Mouse (Mus musculus) cerebellum, adult 9-11 months (tissue): ENCODE results near the gene Vav3.
A peak's percentile ranks its signal among the peaks of the same experiment; 100 is the strongest.
"Not testable (repeated sequence)": the region's sequence is repeated elsewhere in the genome, so short reads cannot be mapped to it uniquely, and the experiment has no call there.

Experiments
- DNase-seq: peaks from one replicate; pipeline ENCODE4 v3.0.0; 2022

The Vav3 gene

GRCm38 (mm10) chr3:109448249-109448648 is 107.8 kb downstream of the Vav3 start:
- DNase-seq: not testable (repeated sequence)

- DNase-seq: no peak
Observed at GRCm38 (mm10) chr3:109451966-109452365, 111.5 kb downstream of the Vav3 start.

DNA sequence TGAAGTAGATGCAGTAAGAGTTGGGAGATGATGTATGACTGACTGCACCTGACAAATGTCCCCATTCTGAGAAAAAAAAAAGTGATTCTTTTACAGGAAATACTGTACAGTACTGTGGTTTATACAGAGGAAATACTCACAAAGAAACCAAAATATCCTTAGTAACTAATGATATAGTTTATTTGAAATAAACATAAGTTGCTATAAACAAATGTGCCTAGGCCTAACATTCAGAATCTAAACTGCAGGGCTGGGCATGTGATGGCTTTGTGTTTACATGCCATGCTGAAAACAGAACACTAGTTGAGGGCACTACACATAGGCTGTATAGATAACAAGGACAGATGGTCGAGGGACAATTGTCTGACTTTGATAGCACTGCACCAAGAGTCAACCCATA is 114.2 kb downstream of the Vav3 start:
- DNase-seq: no peak

DNA sequence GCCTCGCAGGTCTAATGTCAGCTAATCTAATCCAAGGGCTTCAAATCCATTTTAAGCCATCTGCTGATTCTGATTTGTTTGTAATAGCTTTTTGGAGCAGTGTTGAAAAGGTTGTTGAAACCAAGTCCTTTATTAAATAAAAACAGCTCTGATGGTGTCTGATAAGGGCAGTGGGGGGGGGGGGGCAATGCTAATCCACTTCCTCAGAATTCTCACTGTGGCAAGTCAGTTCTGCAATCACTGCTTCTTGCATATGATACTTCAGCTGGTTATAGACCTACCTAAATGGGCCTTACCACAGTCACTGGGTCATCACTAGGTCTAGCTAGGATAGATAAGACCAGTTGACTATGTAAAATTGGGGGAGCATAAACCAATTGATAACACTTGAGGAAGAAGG is 115.9 kb downstream of the Vav3 start:
- no peak for DNase-seq

- DNase-seq: no peak
Observed at GRCm38 (mm10) chr3:109463684-109464083, 123.2 kb downstream of the Vav3 start.

DNA sequence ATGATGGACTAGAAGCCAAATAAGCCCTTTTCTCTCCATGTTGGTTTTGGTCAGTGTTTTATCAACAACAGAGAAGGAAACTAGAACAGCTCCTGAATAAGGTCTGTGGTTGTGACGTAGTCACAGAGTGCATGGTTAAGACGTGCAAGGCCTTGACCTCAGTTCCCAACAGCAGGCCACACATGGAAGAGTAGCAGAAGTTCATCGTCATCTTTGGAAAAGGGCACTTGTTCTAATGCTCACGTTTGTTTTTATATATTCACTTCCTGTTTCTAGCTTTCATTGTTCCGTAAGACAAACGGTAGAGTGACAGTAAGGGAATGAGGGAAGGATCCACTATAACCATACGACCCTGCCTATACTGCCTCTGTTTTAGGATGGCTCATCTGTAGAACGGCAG is 124.1 kb downstream of the Vav3 start:
- DNase-seq: no peak

- DNase-seq: no peak
Observed at GRCm38 (mm10) chr3:109466541-109466940, 126.1 kb downstream of the Vav3 start.

GRCm38 (mm10) chr3:109467288-109467687 is 126.8 kb downstream of the Vav3 start:
- no peak for DNase-seq

GRCm38 (mm10) chr3:109469465-109469864 is 129.0 kb downstream of the Vav3 start:
- DNase-seq: peak; percentile 17

- DNase-seq: no peak
Observed at GRCm38 (mm10) chr3:109470651-109471255, 130.3 kb downstream of the Vav3 start.

DNA sequence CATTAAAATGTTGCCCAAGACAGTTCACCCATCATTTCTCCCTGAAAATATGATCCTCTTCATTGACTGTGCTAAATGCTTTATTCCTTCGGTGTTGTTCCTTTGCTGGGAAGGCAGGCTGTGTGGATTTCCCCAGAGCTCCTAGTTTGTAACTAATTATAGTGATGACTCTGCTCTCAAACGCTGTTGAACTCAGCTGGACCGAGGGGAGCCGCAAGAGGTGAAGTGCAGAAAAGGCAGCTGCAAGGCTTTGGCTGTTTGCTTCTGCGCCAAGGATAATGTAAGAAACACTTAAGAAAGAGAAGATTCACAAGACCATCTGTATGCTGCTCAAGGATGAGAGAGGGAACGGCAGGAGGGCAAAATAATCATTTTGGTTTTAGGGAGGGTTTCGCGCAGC is 136.1 kb downstream of the Vav3 start:
- no peak for DNase-seq

GRCm38 (mm10) chr3:109478297-109478696 is 137.8 kb downstream of the Vav3 start:
- DNase-seq: no peak

- DNase-seq: no peak
Observed at GRCm38 (mm10) chr3:109480625-109481024, 140.2 kb downstream of the Vav3 start.

GRCm38 (mm10) chr3:109486786-109487185 is 146.3 kb downstream of the Vav3 start:
- no peak for DNase-seq

- DNase-seq: no peak
Observed at GRCm38 (mm10) chr3:109487823-109488222, 147.4 kb downstream of the Vav3 start.

DNA sequence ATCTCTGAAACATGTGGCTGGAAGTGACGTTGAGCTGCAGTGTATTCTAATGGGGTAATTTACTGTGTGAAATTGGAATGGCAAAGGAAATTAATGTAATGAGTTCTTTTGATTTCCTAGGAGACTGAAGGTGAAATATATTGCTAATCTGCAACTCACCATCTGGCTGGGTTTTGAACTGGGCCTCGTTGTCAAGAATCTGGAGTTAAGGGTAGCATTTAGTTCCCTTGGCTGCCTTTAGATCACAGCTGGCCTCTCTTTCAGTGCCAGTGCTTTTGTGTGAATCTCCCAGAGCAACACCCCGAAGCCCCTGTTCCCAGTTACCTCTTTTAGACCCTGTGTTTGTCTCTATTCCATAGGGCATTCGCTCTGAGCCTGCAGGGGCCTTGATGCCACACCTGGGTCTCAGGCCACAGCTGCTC is 148.3 kb downstream of the Vav3 start:
- no peak for DNase-seq

DNA sequence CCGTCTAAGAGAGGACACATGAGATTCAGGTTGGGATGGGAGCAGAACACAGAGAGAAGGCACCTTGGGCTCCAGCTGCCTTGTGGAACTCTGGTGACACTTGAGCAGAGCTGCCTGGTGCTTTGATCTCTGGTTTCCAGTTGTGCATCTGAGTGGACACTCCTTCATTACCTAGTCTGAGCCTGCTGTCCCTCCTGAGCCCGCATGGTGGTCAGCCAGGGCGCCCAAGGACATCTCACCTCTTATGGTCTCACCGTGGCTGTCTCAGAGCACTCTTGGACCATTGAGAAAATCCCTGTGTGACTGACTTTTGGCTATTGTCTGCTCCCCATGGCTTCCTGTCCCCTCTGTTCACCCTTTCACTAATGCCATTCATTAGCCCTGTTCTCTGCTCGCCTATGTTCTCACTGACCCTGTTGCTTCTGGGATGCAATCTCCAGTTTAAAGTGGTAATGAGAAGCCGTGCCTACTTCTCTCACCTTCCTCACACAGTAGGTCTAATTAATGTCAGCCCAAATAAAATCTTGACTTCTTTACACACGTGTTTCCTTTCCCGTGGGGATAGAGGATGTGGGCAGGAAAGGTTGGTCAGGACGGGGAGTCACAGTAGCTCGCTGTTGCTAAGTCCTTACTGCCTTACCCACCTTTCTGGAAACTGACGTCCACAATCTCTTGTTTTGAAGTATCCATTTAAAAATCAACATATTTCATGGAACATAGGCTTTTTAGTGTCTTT is 150.3 kb downstream of the Vav3 start:
- no peak for DNase-seq

- peak; percentile 15 for DNase-seq
Observed at GRCm38 (mm10) chr3:109491568-109491967, 151.1 kb downstream of the Vav3 start.

DNA sequence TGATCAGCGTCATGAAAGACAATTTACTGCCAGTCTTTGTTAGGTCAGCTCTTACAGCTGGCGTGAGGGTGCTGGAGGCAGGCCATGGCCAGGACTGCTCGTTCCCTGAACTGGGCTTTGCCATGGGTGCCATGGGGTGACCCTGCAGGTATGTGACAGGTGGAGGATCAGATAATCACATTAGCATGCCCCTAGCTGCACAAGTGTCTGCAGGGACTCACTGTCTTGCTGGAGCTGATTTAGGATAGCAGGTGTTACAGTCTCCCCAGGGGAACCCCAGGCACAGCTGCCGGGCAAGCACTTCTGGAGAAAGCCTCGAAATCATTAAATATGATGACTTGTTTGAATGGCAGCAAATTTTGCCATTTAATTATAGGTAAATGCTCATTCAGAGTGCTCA is 156.0 kb downstream of the Vav3 start:
- DNase-seq: peak; percentile 2

- no peak for DNase-seq
Observed at GRCm38 (mm10) chr3:109497074-109497473, 156.6 kb downstream of the Vav3 start.

- no peak for DNase-seq
Observed at GRCm38 (mm10) chr3:109499861-109500456, 159.5 kb downstream of the Vav3 start.

DNA sequence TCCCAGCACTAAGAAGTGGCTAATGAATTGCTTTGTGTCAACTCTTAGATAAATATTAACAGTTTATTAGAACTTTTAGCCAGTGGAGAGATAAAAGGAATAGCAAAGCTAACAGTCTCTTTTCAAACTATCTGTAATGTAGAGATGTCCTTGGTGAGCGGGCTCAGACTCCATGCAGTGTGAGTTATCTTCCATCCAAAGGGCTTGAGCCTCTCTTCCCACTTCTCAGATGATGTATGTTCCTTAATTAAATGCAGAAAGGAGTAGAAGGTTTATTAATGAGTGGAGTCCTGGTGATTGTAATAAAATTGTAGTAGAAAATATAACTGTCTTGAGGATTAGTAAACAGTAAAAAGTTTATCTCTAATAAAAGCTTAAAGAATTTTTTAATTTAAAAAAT is 169.3 kb downstream of the Vav3 start:
- no peak for DNase-seq

GRCm38 (mm10) chr3:109511849-109512248 is 171.4 kb downstream of the Vav3 start:
- no peak for DNase-seq

GRCm38 (mm10) chr3:109515479-109515878 is 175.0 kb downstream of the Vav3 start:
- DNase-seq: no peak
